Mouse (Mus musculus) liver, postnatal 0 days (tissue): Measurements from ENCODE around the gene Akr1c6. TPM values are rescaled to one million over a fixed set of nuclear protein-coding genes. Genes with fewer than 3 reads are reported as not detected.

Source experiments
- ATAC-seq: fragments of 200-750 bp; cut with Nextera tagmentation; 2 replicates; pipeline ENCODE4 v1.8.0; 2017; ENCODE audit warnings: mild to moderate bottlenecking, moderate library complexity
- DNase-seq: peaks from one replicate; pipeline ENCODE4 v3.0.0-alpha.2; 2016
- H3K27ac ChIP-seq: fragments of 300-500 bp; sonication (generic); 2 replicates; pipeline ENCODE4 v1.5.1; 2014; ENCODE audit warnings: antibody characterized with exemption, moderate library complexity, mild to moderate bottlenecking, low read depth
- H3K27me3 ChIP-seq: fragments of 300-500 bp; sonication (generic); 2 replicates; pipeline ENCODE4 v1.6.1; 2014; ENCODE audit warnings: low read length, control low read depth, mixed read lengths; ENCODE audit not compliant: insufficient read depth
- H3K36me3 ChIP-seq: fragments of 300-500 bp; sonication (generic); replicated peaks from 2 replicates; pipeline ENCODE4 v1.6.1; 2014; ENCODE audit warnings: mild to moderate bottlenecking, control low read depth, low read length, moderate library complexity, mixed read lengths; ENCODE audit not compliant: insufficient read depth
- H3K4me1 ChIP-seq: fragments of 300-500 bp; sonication (generic); 2 replicates; pipeline ENCODE4 v1.6.1; 2014; ENCODE audit warnings: antibody characterized with exemption, mild to moderate bottlenecking, control low read depth; ENCODE audit not compliant: insufficient read depth
- H3K4me2 ChIP-seq: fragments of 300-500 bp; sonication (generic); 2 replicates; pipeline ENCODE4 v1.6.1; 2014; ENCODE audit warnings: low read depth, mild to moderate bottlenecking, low read length, moderate library complexity, mixed read lengths
- H3K4me3 ChIP-seq: fragments of 300-500 bp; sonication (generic); 2 replicates; pipeline ENCODE4 v1.5.1; 2014; ENCODE audit warnings: low read depth, low read length
- H3K9ac ChIP-seq: fragments of 300-500 bp; sonication (generic); replicated peaks from 2 replicates; pipeline ENCODE4 v1.6.1; 2014; ENCODE audit warnings: mild to moderate bottlenecking, moderate library complexity
- H3K9me3 ChIP-seq: fragments of 300-500 bp; sonication (generic); 2 replicates; pipeline ENCODE4 v1.6.1; 2016; ENCODE audit warnings: mild to moderate bottlenecking, control low read depth, low read length, mixed read lengths
- CTCF ChIP-seq: sonication (generic); IDR thresholded peaks from 2 replicates; pipeline ENCODE4 v1.5.1; 2016; ENCODE audit warnings: antibody characterized with exemption, low read depth
- EP300 ChIP-seq: IDR thresholded peaks from 2 replicates; pipeline ENCODE4 v1.6.1; 2016; ENCODE audit warnings: antibody characterized with exemption, low read depth, mild to moderate bottlenecking
- WGBS: fragments of 180-500 bp; shearing (Covaris S2); extraction: QIAGEN DNeasy Blood & Tissue Kit; methylation state at CpG from one replicate; pipeline ENCODE4 v1.1.7; 2014; ENCODE audit not compliant: insufficient replicate concordance; 5-methylcytosine and 5-hydroxymethylcytosine counted together
- polyA plus RNA-seq: library from polyadenylated mRNA; unstranded; fragments of >200 nt; fragmentation: Nextera tagmentation; extraction: Ambion mirVana; gene quantifications from 2 replicates; pipeline ENCODE4 v1.2.1, GENCODE M21; 2015

The Akr1c6 gene
- polyA plus RNA-seq, 1 experiment from 2014 or later = 51.8 TPM

DNA sequence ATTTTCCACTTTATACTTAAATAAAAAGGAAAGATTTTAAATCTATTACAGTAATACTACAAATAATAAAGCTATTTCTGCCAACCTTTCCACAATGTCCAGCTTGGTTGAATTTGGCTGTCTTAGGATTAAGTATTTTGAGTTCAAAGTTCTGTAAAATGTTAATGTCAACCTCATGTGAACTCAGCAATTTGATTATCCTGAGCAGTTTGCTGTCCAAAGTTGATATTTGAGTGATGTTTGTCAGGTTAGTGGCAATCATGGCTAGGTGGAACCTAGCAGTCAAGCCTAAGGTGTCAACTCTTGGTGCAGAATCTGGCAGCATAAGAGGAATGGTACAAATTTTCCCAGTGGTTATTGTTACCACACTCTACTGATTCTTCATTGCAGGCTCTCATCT, 29.4 kb upstream of the Akr1c6 start:
- ATAC-seq (no peak), DNase-seq (no peak)
- Histone ChIP-seq H3K4me2 (no peak overlapping the region), H3K9ac (no peak overlapping the region), H3K27me3 (no peaks in the 10 kb centered on the region), H3K4me3 (no peak overlapping the region), H3K27ac (no peak overlapping the region), H3K36me3 (no peaks in the 10 kb centered on the region), H3K4me1 (no peaks in the 10 kb centered on the region), H3K9me3 (no peaks in the 10 kb centered on the region; the same call in none of the 2 replicates)
- no peak for TF ChIP-seq EP300
- no peak for TF ChIP-seq CTCF

DNA sequence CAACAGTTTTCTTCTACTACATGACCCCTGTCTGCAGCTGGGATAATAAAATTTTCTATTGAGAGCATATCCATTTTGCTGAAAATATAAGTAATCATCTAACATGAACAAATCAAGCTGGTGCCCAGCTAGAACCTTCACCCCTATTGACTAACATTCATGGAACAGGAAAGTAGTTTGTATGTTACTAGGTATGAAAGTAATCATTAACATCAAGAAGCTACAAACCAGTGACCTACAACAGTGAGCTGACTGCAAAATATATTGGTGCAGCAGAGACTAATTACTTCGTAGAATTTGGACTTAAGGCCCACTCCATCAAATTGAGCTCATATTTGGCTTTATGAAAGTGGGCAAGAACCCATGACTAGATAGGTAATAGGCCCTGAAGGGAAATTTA, 27.3 kb upstream of the Akr1c6 start:
- TF ChIP-seq EP300 (no peak), CTCF (no peak)
- WGBS = 59% methylated on average over 1 of the region's 1 CpGs
- ATAC-seq = no peak

DNA sequence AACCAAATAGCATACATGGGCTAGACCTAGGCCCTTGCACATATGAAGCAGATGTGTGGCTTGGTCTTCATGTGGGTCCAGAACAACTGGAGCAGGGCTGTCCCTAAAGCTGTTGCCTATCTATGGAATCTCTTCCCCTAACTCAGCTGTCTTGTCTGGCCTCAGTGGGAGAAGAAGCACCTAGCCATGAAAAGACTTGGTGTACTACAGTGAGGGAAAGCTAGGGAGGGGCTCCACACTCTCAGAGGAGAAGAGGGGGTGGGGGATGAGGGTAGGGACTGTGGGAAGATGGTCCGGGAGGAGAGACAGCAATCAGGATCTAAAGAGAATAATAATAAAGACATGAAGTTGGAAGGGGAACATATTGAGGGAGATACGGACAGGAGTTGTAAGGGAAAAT, 5.5 kb upstream of the Akr1c6 start:
- Histone ChIP-seq H3K27ac (no peak overlapping the region), H3K4me1 (no peaks in the 10 kb centered on the region), H3K9ac (no peak overlapping the region), H3K4me2 (no peak overlapping the region), H3K27me3 (no peaks in the 10 kb centered on the region), H3K9me3 (no peaks in the 10 kb centered on the region), H3K36me3 (no peaks in the 10 kb centered on the region), H3K4me3 (no peak overlapping the region)
- 78% methylated on average over 2 of the region's 2 CpGs for WGBS
- ATAC-seq = no peak
- TF ChIP-seq EP300 = no peak
- TF ChIP-seq CTCF = no peak
- no peak for DNase-seq

More for the DNA sequence above, 27.3 kb upstream of the Akr1c6 start:
- H3K27me3 ChIP-seq = no peaks in the 10 kb centered on the region
- H3K36me3 ChIP-seq = no peaks in the 10 kb centered on the region
- no peaks in the 10 kb centered on the region for H3K4me1 ChIP-seq
- H3K27ac ChIP-seq = no peak overlapping the region
- no peak overlapping the region for H3K4me2 ChIP-seq
- no peak overlapping the region for H3K4me3 ChIP-seq
- H3K9me3 ChIP-seq = no peaks in the 10 kb centered on the region; the same call in 1 of the 2 replicates
- H3K9ac ChIP-seq = no peak overlapping the region
- DNase-seq = no peak

DNA sequence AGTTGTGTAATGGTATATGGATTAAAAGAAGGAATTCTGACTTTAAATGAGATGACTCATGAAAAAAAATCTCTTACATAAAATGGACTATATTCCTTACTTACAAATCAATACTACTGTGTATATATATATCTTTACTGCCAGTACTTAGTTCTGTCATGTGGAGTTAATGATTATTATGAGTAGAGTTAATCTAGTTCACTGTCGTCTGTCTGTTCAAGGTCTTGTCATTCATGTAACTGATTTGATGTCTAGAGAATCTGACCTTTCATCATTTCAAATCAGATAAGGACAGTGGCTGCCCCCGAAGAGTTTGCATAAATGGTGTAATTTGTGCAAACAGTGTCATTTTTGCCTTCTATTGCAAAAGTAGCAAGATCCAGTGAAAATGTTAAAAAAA, 5.1 kb upstream of the Akr1c6 start:
- WGBS = 37% methylated on average over 2 of the region's 2 CpGs
- DNase-seq (no peak), ATAC-seq (peak; percentile 62)
- no peak for TF ChIP-seq CTCF
- TF ChIP-seq EP300 = no peak
- no peaks in the 10 kb centered on the region for H3K27me3 ChIP-seq
- H3K4me1 ChIP-seq = no peaks in the 10 kb centered on the region; the same call in 1 of the 2 replicates
- H3K4me3 ChIP-seq = no peak overlapping the region
- H3K4me2 ChIP-seq = no peak overlapping the region
- no peaks in the 10 kb centered on the region for H3K9me3 ChIP-seq
- H3K36me3 ChIP-seq = no peaks in the 10 kb centered on the region
- H3K9ac ChIP-seq = no peak overlapping the region
- H3K27ac ChIP-seq = no peak overlapping the region

DNA sequence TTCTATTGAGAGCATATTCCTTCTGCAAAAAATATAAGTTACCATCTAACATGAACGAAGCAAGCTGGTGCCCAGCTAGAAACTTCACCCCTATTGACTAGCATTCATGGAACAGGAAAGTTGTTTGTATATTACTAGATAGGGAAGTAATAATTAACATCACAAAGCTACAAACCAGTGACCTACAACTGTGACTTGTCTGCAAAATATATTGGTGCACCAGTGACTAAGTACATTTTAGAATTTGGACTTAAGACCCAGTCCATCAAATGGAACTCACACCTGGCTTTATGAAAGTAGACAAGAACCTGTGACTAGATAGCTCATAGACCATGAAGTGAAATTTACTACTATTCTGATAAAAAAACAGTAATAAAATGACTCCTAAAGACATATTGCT, 3.0 kb upstream of the Akr1c6 start:
- Histone ChIP-seq H3K9me3 (no peaks in the 10 kb centered on the region), H3K4me3 (no peak overlapping the region), H3K27me3 (no peaks in the 10 kb centered on the region), H3K27ac (no peak overlapping the region), H3K36me3 (no peaks in the 10 kb centered on the region), H3K9ac (no peak overlapping the region), H3K4me1 (no peaks in the 10 kb centered on the region; the same call in 1 of the 2 replicates), H3K4me2 (no peak overlapping the region)
- ATAC-seq (peak; percentile 66), DNase-seq (no peak)
- WGBS = 60% methylated on average over 1 of the region's 1 CpGs
- TF ChIP-seq CTCF (no peak), EP300 (no peak)

DNA sequence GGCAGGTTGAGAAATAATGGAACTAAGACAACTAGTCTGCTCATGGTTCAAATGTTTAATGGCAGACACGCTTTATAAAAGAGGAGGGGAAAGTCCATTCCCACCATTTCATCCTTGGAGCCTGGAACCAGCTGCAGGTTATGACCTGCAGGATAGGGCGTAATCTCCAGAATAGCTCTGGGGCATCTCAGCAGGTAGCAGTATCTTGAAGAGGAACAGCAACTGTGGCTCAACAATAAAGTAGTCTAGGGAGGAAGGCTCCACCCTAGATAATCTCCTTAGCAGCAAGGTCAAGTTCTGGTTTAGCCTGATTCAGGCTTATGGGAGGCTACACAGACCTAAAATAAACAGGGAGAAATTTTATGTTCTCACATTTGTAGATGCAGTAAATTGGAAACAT, 31.5 kb downstream of the Akr1c6 start:
- TF ChIP-seq EP300 = no peak
- H3K36me3 ChIP-seq = no peaks in the 10 kb centered on the region
- WGBS = 77% methylated on average over 2 of the region's 2 CpGs
- no peak overlapping the region for H3K4me3 ChIP-seq
- ATAC-seq = no peak
- no peaks in the 10 kb centered on the region for H3K9me3 ChIP-seq
- H3K4me2 ChIP-seq = no peak overlapping the region
- no peak overlapping the region for H3K9ac ChIP-seq
- no peaks in the 10 kb centered on the region for H3K27me3 ChIP-seq
- DNase-seq = no peak
- no peaks in the 10 kb centered on the region for H3K4me1 ChIP-seq
- H3K27ac ChIP-seq = no peak overlapping the region

DNA sequence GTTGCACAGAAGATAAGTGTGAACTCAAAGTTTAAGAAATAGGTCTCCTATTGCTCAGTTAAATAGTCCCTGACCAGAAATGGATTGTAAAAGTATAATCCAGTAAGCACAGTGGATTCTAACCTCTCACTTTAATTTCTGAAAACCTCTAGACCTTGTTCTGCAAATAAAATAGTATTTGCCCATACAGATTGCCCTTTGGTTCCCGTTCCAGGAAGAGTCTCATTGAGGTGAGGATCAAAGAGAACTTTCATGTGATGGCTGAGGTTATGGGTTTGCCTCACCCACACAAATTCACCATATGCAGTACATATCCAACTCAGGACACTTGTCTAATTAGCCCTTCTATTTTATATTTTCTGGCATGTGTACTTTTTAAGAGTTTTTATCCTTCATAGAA, 33.8 kb downstream of the Akr1c6 start:
- H3K4me1 ChIP-seq = no peaks in the 10 kb centered on the region
- H3K9ac ChIP-seq = no peak overlapping the region
- WGBS = 30% methylated on average over 1 of the region's 1 CpGs
- H3K4me2 ChIP-seq = no peak overlapping the region
- 0 out of 2 replicates have a peak overlapping the region, but pooled peaks have one; percentile 44 for H3K27ac ChIP-seq
- TF ChIP-seq CTCF = no peak
- H3K27me3 ChIP-seq = no peaks in the 10 kb centered on the region
- ATAC-seq = peak; percentile 63
- peaks cover 2% of the 10 kb centered on the region; the same call in 1 of the 2 replicates for H3K9me3 ChIP-seq
- no peak for DNase-seq
- H3K4me3 ChIP-seq = no peak overlapping the region
- no peaks in the 10 kb centered on the region for H3K36me3 ChIP-seq

Other genes starting within 250 kb of the Akr1c6 start
- 42.7 and 54.1 TPM in 2 replicates for gene Akr1c13, start 243.2 kb upstream of the Akr1c6 start, polyA plus RNA-seq
- 13.1 and 15.9 TPM in 2 replicates for gene Akr1c19, start 205.6 kb upstream of the Akr1c6 start, polyA plus RNA-seq
- 30.8 and 36.6 TPM in 2 replicates for gene Akr1c12, start 154.9 kb upstream of the Akr1c6 start, polyA plus RNA-seq
- 15.9 and 18.4 TPM in 2 replicates for gene Akr1c20, start 89.0 kb downstream of the Akr1c6 start, polyA plus RNA-seq
- not detected in 2 replicates for gene Akr1c21, start 139.8 kb downstream of the Akr1c6 start, polyA plus RNA-seq
- 21.3 and 24.7 TPM in 2 replicates for gene Akr1e1, start 174.9 kb downstream of the Akr1c6 start, polyA plus RNA-seq